Mouse (Mus musculus) embryonic facial prominence, embryonic 12.5 days (tissue): ENCODE results near the gene Guca2a. TPM values are rescaled to one million over a fixed set of nuclear protein-coding genes. Genes with fewer than 3 reads are reported as not detected.

Experiments
- ATAC-seq: fragments of 200-750 bp; cut with Nextera tagmentation; 2 replicates; pipeline ENCODE4 v1.8.0; 2017; ENCODE audit not compliant: insufficient number of reproducible peaks, insufficient read depth, low FRiP score, low TSS enrichment
- H3K27ac ChIP-seq: fragments of 300-500 bp; sonication (generic); 2 replicates; pipeline ENCODE4 v1.5.1; 2016; ENCODE audit warnings: mild to moderate bottlenecking
- H3K27me3 ChIP-seq: fragments of 300-500 bp; sonication (generic); 2 replicates; pipeline ENCODE4 v1.6.1; 2016; ENCODE audit warnings: mild to moderate bottlenecking, moderate library complexity
- H3K36me3 ChIP-seq: fragments of 300-500 bp; sonication (generic); 2 replicates; pipeline ENCODE4 v1.6.1; 2016; ENCODE audit warnings: mild to moderate bottlenecking
- H3K4me1 ChIP-seq: fragments of 300-500 bp; sonication (generic); 2 replicates; pipeline ENCODE4 v1.6.1; 2016
- H3K4me2 ChIP-seq: fragments of 300-500 bp; sonication (generic); replicated peaks from 2 replicates; pipeline ENCODE4 v1.6.1; 2016; ENCODE audit warnings: mild to moderate bottlenecking, moderate library complexity
- H3K4me3 ChIP-seq: fragments of 300-500 bp; sonication (generic); 2 replicates; pipeline ENCODE4 v1.5.1; 2016; ENCODE audit warnings: mild to moderate bottlenecking
- H3K9ac ChIP-seq: fragments of 300-500 bp; sonication (generic); 2 replicates; pipeline ENCODE4 v1.6.1; 2016; ENCODE audit warnings: mild to moderate bottlenecking, moderate library complexity
- H3K9me3 ChIP-seq: fragments of 300-500 bp; sonication (generic); 2 replicates; pipeline ENCODE4 v1.6.1; 2016; ENCODE audit warnings: mild to moderate bottlenecking, moderate library complexity
- WGBS: fragments of 180-500 bp; shearing (Covaris S2); methylation state at CpG from one replicate; pipeline ENCODE4 v1.1.7; 2016; 5-methylcytosine and 5-hydroxymethylcytosine counted together
- polyA plus RNA-seq: library from polyadenylated mRNA; unstranded; fragments of >200 nt; fragmentation: Nextera tagmentation; extraction: Ambion mirVana; gene quantifications from 2 replicates; pipeline ENCODE4 v1.2.1, GENCODE M21; 2016

Gene Guca2a
- polyA plus RNA-seq, 1 experiment from 2014 or later = not detected

DNA sequence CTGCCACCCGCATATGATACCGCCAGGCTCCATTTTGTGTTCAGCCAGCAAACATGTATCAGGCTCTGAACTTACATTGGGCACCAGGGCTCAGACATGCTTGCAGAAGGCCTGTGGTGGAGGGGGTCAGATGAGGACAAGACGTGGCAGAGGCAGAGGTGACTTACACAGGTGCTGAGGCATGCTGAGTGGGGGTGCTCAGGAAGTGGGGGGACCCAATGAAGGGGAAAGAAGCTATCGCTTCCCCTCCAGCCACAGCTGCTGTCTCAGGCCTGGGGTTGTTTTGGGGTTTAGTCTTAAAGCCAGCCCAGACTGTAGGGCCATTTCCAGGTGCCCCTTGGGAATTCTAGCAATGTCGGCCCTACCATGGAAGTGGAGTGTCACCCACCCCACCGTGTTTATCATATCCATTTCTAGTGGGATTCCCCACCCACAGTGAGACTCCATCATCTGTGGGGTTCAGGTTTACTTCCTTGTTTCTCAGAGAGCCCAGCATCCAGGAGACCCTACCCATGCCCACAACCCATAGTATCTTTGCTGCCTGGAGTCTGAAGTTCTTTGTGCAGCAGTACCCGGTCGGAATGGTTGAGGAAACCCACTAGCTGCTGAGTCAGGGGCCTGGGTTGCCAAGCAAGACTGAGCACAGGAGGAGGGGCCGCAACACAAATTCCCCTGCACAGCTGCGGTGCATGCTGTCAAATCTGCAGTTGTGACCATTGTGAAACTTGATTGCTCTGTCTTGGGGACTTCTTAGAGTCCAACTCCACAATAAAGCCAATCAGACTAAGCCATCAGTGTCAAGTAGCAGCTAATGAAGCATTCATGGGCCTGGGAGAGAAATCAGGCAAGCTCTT is 32.1 kb downstream of the Guca2a start:
- Histone ChIP-seq H3K27ac (no peak overlapping the region), H3K9ac (no peak overlapping the region), H3K4me2 (no peak overlapping the region), H3K36me3 (no peaks in the 10 kb centered on the region), H3K4me3 (no peak overlapping the region), H3K9me3 (no peaks in the 10 kb centered on the region), H3K4me1 (peaks cover 6% of the 10 kb centered on the region; the same call in 1 of the 2 replicates), H3K27me3 (no peaks in the 10 kb centered on the region)
- 68% methylated on average over 10 of the region's 10 CpGs for WGBS
- ATAC-seq = no peak

DNA sequence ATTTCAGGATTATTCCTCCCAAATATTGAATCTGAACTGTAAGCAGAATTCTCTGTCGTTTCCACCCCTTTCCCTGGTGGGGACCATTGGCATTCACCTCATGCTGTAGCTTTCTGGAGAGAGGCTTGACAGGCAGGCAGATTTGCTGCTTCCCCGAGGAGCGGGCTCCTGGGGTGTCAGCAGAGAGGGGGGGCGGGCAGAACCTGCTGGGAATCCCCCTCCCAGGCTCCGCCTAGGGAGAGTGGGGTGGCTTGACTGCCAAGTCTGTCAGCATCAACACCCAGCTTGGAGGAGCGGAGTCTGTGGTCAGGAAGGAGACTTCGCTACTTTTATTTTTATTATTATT is 32.7 kb downstream of the Guca2a start:
- Histone ChIP-seq H3K4me1 (peaks cover 6% of the 10 kb centered on the region; the same call in 1 of the 2 replicates), H3K4me2 (no peak overlapping the region), H3K9me3 (no peaks in the 10 kb centered on the region), H3K9ac (no peak overlapping the region), H3K4me3 (no peak overlapping the region), H3K27me3 (no peaks in the 10 kb centered on the region), H3K27ac (no peak overlapping the region), H3K36me3 (no peaks in the 10 kb centered on the region)
- ATAC-seq = no peak
- WGBS = 42% methylated on average over 7 of the region's 7 CpGs

DNA sequence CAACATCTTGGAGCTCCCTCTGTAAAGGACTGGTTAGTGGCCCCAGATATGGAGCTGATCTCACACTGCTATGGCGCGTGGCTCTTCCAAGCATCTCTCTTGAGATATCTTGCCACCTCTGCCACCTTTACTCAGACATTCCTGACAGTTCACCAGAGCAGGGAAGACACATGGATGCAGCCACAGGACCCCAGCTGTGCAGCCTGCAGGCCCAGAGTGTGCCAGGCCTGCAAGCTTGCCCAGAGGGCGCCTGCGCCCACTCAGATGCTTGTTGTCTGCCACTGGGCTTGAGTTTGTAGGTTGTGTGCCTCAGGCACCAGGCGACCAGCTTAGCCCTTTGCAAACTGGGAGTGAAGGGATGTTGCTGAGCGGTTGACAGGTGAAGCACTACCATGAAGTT is 33.2 kb downstream of the Guca2a start:
- Histone ChIP-seq H3K4me1 (peaks cover 6% of the 10 kb centered on the region; the same call in 1 of the 2 replicates), H3K4me2 (no peak overlapping the region), H3K27ac (no peak overlapping the region), H3K9me3 (no peaks in the 10 kb centered on the region), H3K9ac (no peak overlapping the region), H3K4me3 (no peak overlapping the region), H3K36me3 (no peaks in the 10 kb centered on the region), H3K27me3 (no peaks in the 10 kb centered on the region)
- ATAC-seq = no peak
- 90% methylated on average over 6 of the region's 6 CpGs for WGBS

DNA sequence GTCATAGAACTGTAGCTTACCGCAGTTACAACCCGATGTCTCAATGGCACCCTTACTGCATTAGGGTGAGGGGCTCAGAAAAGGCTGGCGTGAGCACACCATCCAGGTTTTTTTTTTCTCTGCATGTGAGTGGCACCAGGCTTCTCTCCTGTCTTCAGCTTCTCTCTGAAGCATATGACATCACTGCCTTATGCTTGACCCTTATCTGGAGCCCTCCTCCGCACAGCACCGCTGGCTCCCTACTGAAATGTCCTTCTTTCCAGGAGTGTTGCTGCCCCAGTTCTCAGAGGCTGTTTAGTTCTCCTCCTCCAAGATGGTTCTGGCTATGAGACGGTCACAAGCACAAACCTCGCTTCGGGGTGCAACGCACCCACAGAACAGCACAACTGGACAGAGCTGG is 33.7 kb downstream of the Guca2a start:
- WGBS = 92% methylated on average over 9 of the region's 9 CpGs
- Histone ChIP-seq H3K4me3 (no peak overlapping the region), H3K4me1 (peaks cover 6% of the 10 kb centered on the region; the same call in 1 of the 2 replicates), H3K9ac (no peak overlapping the region), H3K4me2 (no peak overlapping the region), H3K36me3 (no peaks in the 10 kb centered on the region), H3K9me3 (no peaks in the 10 kb centered on the region), H3K27ac (no peak overlapping the region), H3K27me3 (no peaks in the 10 kb centered on the region)
- ATAC-seq = no peak

DNA sequence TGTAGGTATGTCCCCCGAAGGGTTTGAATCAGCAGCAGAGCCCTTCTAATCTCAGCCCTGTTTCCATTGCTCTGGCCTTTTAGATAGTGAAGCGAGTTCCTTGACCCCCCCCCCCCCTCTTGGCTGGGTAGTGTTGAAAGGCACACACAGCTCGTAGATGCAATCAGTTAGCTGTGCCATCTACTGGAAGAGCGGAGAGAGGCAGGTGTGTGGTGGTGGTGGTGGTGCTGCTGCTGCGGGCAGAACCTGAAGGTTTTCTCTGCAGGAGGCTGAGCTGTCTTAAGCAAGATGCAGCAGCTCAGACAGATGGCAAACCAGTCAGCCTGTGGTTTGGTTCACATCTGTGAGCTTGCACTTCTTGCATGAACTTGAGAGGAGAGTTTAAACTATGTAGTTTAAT is 35.2 kb downstream of the Guca2a start:
- no peak overlapping the region for H3K4me2 ChIP-seq
- ATAC-seq = no peak
- 31% methylated on average over 5 of the region's 5 CpGs for WGBS

DNA sequence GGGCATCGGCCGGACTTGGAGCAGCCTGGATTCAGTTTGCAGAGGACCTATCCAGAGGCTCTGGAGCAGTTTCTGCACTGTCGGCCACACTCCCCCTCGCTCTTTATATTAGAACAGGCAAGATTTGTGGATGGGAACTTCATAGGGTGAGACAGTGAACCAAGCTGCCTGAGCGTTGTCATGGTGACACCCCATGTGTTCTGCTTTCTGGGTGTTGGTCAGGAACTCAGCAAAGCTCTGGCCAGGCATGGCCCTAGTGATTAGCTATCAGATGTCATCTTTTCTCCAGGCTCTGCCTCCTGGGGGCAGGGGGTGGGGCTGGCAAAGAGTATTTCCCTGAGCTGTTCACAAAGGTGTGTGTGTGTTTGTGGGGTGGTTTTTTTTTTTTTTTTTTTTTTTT is 45.1 kb downstream of the Guca2a start:
- Histone ChIP-seq H3K27me3 (no peaks in the 10 kb centered on the region), H3K4me2 (no peak overlapping the region), H3K4me1 (no peaks in the 10 kb centered on the region), H3K4me3 (no peak overlapping the region), H3K27ac (no peak overlapping the region), H3K36me3 (no peaks in the 10 kb centered on the region), H3K9ac (no peak overlapping the region), H3K9me3 (no peaks in the 10 kb centered on the region)
- 59% methylated on average over 5 of the region's 5 CpGs for WGBS
- ATAC-seq = no peak

More for the DNA sequence above, 35.2 kb downstream of the Guca2a start:
- no peak overlapping the region for H3K9ac ChIP-seq
- no peak overlapping the region for H3K4me3 ChIP-seq
- peaks cover 6% of the 10 kb centered on the region; the same call in 1 of the 2 replicates for H3K4me1 ChIP-seq
- no peak overlapping the region for H3K27ac ChIP-seq
- H3K9me3 ChIP-seq = no peaks in the 10 kb centered on the region
- no peaks in the 10 kb centered on the region for H3K36me3 ChIP-seq
- H3K27me3 ChIP-seq = no peaks in the 10 kb centered on the region

DNA sequence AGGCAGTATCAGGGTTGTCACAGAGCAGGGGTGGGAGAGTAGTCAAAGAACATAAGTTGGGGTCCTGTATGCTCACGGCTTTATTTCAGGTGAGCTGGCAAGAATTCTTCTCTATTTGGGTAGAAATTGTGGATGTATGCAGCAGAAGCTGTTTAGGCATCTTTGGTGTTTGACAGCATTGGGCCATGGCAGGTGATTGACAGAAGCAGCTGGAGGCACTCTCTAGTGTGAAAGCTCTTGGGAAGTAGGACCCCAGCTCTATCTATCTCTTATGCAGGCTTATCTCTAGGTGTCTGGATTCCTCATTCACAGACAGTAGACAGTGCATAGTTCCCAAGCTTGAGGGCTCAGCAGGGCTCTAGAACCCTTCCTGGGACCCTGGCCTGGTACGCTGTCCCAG is 48.2 kb downstream of the Guca2a start:
- no peaks in the 10 kb centered on the region for H3K4me1 ChIP-seq
- H3K4me3 ChIP-seq = no peak overlapping the region
- H3K36me3 ChIP-seq = no peaks in the 10 kb centered on the region
- H3K9ac ChIP-seq = no peak overlapping the region
- H3K27me3 ChIP-seq = no peaks in the 10 kb centered on the region
- no peak overlapping the region for H3K27ac ChIP-seq
- no peaks in the 10 kb centered on the region for H3K9me3 ChIP-seq
- ATAC-seq = no peak
- 89% methylated on average over 2 of the region's 2 CpGs for WGBS
- H3K4me2 ChIP-seq = no peak overlapping the region

Other genes starting within 250 kb of the Guca2a start
- 8.3 and 9.5 TPM in 2 replicates for gene Ccdc30, start 222.2 kb upstream of the Guca2a start, polyA plus RNA-seq
- gene Ppcs, start 215.3 kb upstream of the Guca2a start, polyA plus RNA-seq = 28.7 and 31.3 TPM in 2 replicates
- gene Zmynd12, start 214.9 kb upstream of the Guca2a start, polyA plus RNA-seq = 0.14 TPM in 1 of 2 replicates, not detected in the other
- gene Rimkla, start 145.1 kb upstream of the Guca2a start, polyA plus RNA-seq = 2.3 and 2.7 TPM in 2 replicates
- gene Foxj3, start 100.7 kb upstream of the Guca2a start, polyA plus RNA-seq = 29.5 and 29.8 TPM in 2 replicates
- 4.0 and 6.1 TPM in 2 replicates for gene Frg2f1, start 98.2 kb upstream of the Guca2a start, polyA plus RNA-seq
- not detected in 2 replicates for gene Guca2b, start 21.2 kb downstream of the Guca2a start, polyA plus RNA-seq
- 3.2 and 3.5 TPM in 2 replicates for gene Hivep3, start 96.1 kb downstream of the Guca2a start, polyA plus RNA-seq